Mouse (Mus musculus) C2C12 (cell line): ENCODE measurements around the gene Vwa5b2. TPM values are rescaled to one million over a fixed set of nuclear protein-coding genes. Genes with fewer than 3 reads are reported as not detected.

Source experiments
- H3K27me3 ChIP-seq: one replicate; pipeline ENCODE4 v1.6.1; 2011; ENCODE audit not compliant: control insufficient read depth, insufficient read depth, insufficient read length
- H3K36me3 ChIP-seq: one replicate; pipeline ENCODE4 v1.6.1; 2011; ENCODE audit not compliant: control insufficient read depth, insufficient read depth
- H3K4me3 ChIP-seq: one replicate; pipeline ENCODE4 v1.5.1; 2011; ENCODE audit warnings: mild to moderate bottlenecking, control low read depth; ENCODE audit not compliant: poor library complexity, insufficient read depth, severe bottlenecking
- H3K79me2 ChIP-seq: one replicate; pipeline ENCODE4 v1.6.1; 2011; ENCODE audit not compliant: control insufficient read depth, insufficient read depth
- H3K79me3 ChIP-seq: one replicate; pipeline ENCODE4 v1.6.1; 2011; ENCODE audit warnings: low read depth, control low read depth
- H3ac ChIP-seq: one replicate; pipeline ENCODE3; 2011; ENCODE audit warnings: low read depth; ENCODE audit not compliant: control insufficient read depth, insufficient read length
- CEBPB ChIP-seq: IDR thresholded peaks from one replicate; pipeline ENCODE4 v1.6.1; 2011; ENCODE audit warnings: low read depth, mild to moderate bottlenecking, control low read depth, moderate library complexity
- CTCF ChIP-seq: IDR thresholded peaks from one replicate; pipeline ENCODE4 v1.5.1; 2011; ENCODE audit not compliant: control insufficient read depth, insufficient read depth, insufficient read length
- FOSL1 ChIP-seq: IDR thresholded peaks from one replicate; pipeline ENCODE4 v1.8.0; 2011; ENCODE audit warnings: mild to moderate bottlenecking, low read length; ENCODE audit not compliant: poor library complexity, insufficient read depth, severe bottlenecking
- MAX ChIP-seq: IDR thresholded peaks from one replicate; pipeline ENCODE4 v1.6.1; 2011; ENCODE audit warnings: mild to moderate bottlenecking, control low read depth
- MYOD1 ChIP-seq: IDR thresholded peaks from one replicate; pipeline ENCODE4 v1.6.1; 2011; ENCODE audit warnings: low read depth; ENCODE audit not compliant: control insufficient read depth, insufficient read length
- MYOG ChIP-seq: IDR thresholded peaks from one replicate; pipeline ENCODE4 v1.6.1; 2011; ENCODE audit not compliant: control insufficient read depth, insufficient read length; ENCODE audit errors: extremely low read depth
- USF1 ChIP-seq: IDR thresholded peaks from one replicate; pipeline ENCODE4 v1.6.1; 2011; ENCODE audit warnings: low read depth, mild to moderate bottlenecking, control low read depth, moderate library complexity
- polyA plus RNA-seq: library from polyadenylated mRNA; unstranded; fragments of >200 nt; fragmentation: generic; extraction: Trizol; gene quantifications from one replicate; pipeline ENCODE4 v1.2.1, GENCODE M21; 2012; ENCODE audit warnings: missing spikeins

Vwa5b2 gene
- polyA plus RNA-seq, 1 experiment, result 0.11 TPM

DNA sequence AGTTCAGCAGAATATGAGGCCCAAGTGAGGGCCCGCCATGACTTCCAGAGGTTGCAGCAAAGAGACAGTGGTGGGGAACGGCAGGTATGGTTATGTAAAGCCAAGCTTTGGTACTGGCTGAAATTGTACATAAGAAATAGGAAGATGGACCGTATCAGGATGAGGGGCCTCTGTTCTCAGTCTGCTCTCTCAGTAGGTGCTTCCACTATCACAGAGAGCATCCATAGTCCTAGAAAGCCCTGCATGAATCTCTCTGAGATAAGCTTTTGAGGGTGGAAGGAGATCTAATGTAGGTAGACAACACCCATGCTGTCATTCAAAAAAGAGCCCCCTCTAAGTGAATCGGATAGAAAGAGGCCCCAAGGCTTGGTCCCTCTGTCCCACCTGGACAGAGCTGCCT lies 6.5 kb downstream of the Vwa5b2 start:
- Histone ChIP-seq H3K79me2 (no peaks in the 10 kb centered on the region), H3K36me3 (no peaks in the 10 kb centered on the region), H3K79me3 (no peaks in the 10 kb centered on the region), H3ac (no peak overlapping the region), H3K4me3 (no peak overlapping the region), H3K27me3 (peaks cover 76% of the 10 kb centered on the region)
- TF ChIP-seq MYOD1, result no peak
- no peak for TF ChIP-seq CTCF
- no peak for TF ChIP-seq USF1
- TF ChIP-seq CEBPB, result no peak
- no peak for TF ChIP-seq MAX
- TF ChIP-seq FOSL1, result no peak
- TF ChIP-seq MYOG, result no peak

DNA sequence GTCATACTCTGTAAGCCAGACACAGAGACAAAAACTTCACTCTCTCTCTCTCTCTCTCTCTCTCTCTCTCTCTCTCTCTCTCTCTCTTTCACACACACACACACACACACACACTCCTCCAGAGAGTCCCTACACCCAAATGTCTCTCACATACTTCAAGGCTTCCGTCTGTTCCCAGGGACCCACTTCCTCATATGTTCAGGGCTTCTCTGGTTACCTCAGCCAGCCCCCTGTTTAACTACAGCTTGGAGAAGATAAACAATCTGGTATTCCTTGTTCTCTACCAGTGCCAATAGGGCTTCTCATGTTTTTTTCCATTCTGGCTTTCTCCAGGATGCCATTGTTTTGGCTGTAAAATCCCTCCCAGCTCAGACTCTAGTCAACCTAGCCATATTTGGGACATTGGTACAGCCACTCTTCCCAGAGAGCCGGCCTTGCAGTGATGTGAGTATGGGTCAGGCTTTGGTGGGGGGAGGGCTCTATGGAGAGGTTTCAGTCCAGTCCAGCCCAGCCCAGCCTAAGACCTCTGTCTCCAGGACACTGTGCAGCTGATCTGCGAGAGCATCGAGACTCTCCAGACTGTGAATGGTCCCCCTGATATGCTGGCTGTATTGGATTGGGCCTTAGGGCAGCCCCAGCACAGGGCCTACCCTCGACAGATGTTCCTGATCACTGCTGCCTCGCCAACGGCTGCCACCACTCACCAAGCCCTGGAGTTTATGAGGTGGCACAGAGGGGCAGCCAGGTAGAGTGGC lies 7.6 kb downstream of the Vwa5b2 start:
- Histone ChIP-seq H3K4me3 (no peak overlapping the region), H3K36me3 (no peaks in the 10 kb centered on the region), H3K27me3 (peaks cover 65% of the 10 kb centered on the region), H3K79me3 (no peaks in the 10 kb centered on the region), H3ac (no peak overlapping the region), H3K79me2 (no peaks in the 10 kb centered on the region)
- TF ChIP-seq USF1 (no peak), MYOD1 (no peak), MAX (no peak), MYOG (no peak), FOSL1 (no peak), CTCF (no peak), CEBPB (no peak)

DNA sequence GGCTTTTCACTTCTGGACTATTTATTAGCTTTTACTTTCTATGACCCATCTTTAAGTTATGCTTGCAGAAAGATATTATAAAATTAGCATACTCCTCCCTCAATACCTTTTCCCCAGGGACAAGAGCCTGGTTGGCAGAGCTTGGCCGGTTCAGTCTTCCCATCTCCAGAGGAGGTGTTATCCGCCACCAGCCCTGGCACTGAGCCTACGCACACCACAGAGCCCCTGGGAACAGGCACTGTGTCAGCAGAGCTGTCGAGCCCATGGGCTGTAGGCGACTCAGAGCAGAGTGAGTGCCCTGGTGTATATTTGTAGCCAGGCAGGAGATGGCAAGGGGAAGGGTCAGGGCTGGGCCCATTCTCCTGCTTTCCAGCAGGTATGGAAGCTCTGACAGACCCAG lies 11.2 kb downstream of the Vwa5b2 start:
- Histone ChIP-seq H3K36me3 (peaks cover 6% of the 10 kb centered on the region), H3K4me3 (no peak overlapping the region), H3K79me3 (no peaks in the 10 kb centered on the region), H3K79me2 (no peaks in the 10 kb centered on the region), H3K27me3 (peaks cover 31% of the 10 kb centered on the region), H3ac (no peak overlapping the region)
- no peak for TF ChIP-seq MAX
- no peak for TF ChIP-seq MYOG
- TF ChIP-seq FOSL1, result no peak
- no peak for TF ChIP-seq CEBPB
- TF ChIP-seq MYOD1, result no peak
- no peak for TF ChIP-seq CTCF
- TF ChIP-seq USF1, result no peak

DNA sequence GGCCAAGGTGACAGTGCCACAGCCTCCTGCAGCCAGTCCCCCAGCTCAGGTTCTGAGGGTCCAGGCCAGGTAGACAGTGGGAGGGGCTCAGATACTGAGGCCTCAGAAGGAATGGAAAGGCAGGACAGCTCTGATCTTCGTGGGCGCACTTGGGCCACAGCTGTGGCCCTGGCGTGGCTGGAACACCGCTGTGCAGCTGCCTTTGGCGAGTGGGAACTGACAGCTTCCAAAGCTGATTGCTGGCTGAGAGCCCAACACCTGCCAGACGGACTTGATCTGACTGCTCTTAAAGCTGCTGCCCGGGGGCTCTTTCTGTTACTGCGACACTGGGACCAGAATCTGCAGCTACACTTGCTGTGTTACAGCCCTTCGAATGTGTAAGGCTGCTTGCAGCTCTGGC lies 15.4 kb downstream of the Vwa5b2 start:
- H3K79me2 ChIP-seq, result peaks cover 15% of the 10 kb centered on the region
- TF ChIP-seq MAX (no peak), CTCF (no peak), MYOD1 (no peak), CEBPB (no peak), MYOG (no peak), FOSL1 (no peak), USF1 (no peak)
- H3ac ChIP-seq, result no peak overlapping the region
- H3K27me3 ChIP-seq, result no peaks in the 10 kb centered on the region
- H3K36me3 ChIP-seq, result peaks cover 33% of the 10 kb centered on the region
- peaks cover 7% of the 10 kb centered on the region for H3K79me3 ChIP-seq
- no peak overlapping the region for H3K4me3 ChIP-seq

DNA sequence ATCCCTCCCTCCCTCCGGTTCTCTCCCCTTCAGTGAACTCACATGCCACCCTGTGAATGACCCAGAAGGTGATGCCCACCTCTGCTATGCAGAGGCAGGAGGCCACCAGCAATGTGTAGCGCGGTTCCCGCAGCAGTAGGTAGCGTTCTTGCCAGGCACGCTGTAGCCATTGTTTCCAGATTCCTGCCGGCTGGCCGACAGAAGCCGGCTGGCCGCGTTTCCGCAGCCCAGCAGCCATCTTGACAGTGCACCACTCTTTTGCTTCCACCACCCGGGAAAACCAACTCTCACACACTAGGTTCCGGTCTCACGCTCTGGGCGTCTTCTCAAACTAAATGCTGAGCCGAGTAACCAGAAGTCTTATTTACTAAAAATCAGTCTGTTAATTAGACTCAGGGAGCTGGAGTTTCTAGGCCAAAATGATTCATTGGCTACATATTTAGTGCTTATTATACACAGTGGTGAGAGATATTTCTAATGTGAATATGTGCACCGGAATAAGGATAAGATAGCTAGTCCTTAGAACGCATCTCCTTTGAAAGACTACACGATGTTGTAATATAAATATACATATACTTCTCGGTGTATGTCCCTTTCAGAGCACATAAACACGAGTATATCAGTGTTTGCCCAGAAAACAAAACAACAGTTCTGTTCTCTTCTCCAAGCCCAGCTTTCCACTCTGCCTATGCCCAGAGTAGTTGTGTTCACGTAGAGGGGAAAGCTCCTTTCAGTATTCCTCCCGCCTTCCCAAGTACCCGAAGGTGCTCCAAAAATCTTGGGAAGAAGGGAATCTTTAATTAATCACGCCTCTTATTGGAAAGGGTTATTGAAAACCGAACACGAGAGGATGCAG lies 21.5 kb downstream of the Vwa5b2 start:
- Histone ChIP-seq H3K79me3 (peaks cover 13% of the 10 kb centered on the region), H3K79me2 (peaks cover 40% of the 10 kb centered on the region), H3K4me3 (peak overlapping the region; percentile 75), H3K36me3 (peaks cover 24% of the 10 kb centered on the region), H3ac (peak overlapping the region; percentile 100), H3K27me3 (no peaks in the 10 kb centered on the region)
- TF ChIP-seq MAX, result peak; percentile 95
- TF ChIP-seq MYOD1, result no peak
